Mouse (Mus musculus): ENCODE results near the gene Kcng3. TPM values are rescaled to one million over a fixed set of nuclear protein-coding genes. Genes with fewer than 3 reads are reported as not detected.

The Kcng3 gene
- total RNA-seq, 2 experiments from 2014 or later: not detected

GRCm38 (mm10) chr17:83630787-83631678, 662 bp downstream of the Kcng3 start:
- DNase-seq (ENCODE audit: low spot score): no peak

GRCm38 (mm10) chr17:83613907-83614306, 17.8 kb downstream of the Kcng3 start:
- DNase-seq (ENCODE audit: low spot score): no peak

GRCm38 (mm10) chr17:83609532-83609931, 22.2 kb downstream of the Kcng3 start:
- DNase-seq (ENCODE audit: low spot score): no peak

DNA sequence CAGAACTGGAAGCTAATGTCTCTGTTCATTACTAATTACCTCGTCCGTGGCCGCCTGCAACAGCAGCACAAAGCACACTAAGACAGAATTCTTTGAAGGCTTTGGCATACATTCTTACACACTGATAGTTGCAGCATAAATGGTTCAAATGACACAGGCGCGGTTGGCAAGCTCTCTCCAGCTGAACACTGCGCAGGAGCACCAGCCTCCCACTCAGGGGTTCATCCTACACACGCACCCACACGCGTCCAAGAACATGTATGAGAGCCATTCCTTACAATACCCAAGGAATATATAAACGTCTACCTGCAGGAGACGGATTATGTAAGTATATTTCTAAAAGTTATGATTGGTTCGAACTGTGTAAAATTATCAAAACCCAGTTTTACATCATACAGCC, 30.7 kb downstream of the Kcng3 start:
- DNase-seq (ENCODE audit: low spot score): no peak

DNA sequence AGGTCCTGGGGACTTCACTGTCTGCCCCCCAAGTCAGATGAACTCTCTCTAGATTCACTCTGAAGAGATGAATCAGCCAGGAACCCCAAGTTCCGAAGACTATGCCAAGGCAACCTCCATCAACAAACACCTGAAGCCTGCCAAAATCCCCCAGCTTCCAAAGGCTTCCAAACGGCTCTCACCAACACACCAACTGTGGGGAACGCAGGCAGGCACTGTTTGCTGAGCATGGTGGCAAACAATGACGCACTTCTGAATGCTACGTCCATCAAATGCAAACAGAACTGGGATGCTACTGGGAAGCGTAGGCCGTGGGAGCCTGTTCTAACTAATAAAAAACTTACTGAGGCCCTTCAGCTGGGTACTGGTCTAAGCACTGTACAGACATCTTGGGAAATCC, 35.7 kb downstream of the Kcng3 start:
- DNase-seq (ENCODE audit: low spot score): no peak

DNA sequence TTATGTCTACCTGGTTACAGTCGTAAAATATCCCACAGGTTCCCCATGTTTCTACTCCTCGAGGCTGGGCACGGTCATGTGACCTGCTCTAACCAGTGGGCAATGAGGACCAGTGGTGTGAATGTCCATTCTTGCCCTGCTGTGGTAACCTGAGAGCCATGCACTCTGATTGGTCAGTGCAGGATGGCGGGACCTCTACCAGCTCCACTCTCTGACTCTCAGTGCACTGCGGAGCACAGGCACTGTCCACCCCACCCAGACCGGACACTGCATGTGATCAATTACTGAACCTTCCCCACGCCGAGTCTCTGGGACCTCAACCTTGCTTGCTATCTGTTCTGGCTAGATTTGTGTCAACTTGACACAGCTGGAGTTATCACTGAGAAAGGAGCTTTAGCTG, 37.2 kb downstream of the Kcng3 start:
- DNase-seq (ENCODE audit: low spot score): no peak

DNA sequence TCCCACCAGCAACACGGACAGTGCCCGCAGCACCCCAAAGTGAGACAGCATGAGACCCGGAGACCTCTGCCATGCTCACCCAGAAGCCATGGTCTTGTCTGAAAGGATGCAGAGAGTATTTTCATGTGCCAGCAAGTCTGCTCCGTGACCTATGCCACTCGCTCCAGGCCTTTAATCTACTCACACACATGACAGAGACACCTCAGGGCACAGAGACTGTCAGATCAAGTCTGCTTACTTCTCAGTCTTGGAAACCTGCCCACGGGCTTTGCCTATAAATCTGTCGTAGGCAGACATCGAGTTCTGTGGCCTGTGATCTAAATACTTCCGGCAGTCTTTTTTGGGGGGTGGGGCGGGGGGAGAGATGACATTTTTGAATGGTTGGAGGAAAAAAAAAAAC, 38.3 kb downstream of the Kcng3 start:
- DNase-seq (ENCODE audit: low spot score): no peak

DNA sequence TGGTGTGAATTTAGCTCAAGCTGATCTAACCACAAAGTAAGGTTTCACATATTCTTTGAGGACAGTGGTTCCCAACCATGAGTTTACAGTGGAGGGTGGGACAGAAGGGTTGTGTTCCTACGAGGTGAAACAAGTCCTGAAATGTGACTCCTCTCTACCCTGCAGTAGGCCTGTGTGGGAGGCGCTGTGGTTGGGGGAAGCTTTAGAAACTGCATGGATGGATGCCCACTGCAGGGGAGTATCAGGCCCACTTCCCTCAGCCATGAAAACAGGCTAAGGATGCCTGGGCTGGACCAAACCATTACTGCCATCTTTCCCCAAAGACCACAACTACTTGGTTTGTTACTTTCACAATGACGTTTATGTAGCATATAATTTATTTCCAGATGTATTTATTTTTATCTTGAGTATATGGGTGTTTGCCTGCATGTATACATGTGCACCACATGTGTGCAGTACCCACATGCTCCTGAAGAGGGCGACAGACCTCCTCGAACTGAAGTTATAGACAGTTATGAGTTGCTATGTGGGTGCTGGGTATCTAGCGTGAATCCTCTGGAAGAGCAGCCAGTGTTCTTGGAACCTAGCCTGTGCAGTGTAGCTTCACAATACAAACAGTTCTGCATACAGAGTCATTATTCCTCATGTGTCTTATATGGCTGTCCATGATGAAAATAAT, 42.9 kb downstream of the Kcng3 start:
- DNase-seq (ENCODE audit: low spot score): no peak

GRCm38 (mm10) chr17:83587731-83588130, 44.0 kb downstream of the Kcng3 start:
- no peak for DNase-seq (ENCODE audit: low spot score)

DNA sequence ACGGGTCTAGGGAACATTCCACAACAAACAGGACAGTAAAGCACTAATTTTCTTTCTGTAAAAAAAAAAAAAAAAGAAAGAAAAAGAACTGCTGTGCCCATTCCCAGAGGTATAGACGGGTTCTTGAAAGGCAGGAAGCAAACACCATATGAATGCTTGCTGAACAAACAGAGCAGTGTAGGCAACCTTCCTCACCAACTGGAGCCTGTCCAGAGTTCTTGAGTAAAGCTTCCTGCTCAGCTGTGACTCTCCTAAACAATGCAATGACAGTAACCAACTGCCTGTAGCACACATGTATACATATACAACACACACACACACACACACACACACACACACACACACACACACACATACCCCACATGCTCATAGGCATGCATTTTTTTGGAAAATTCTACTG, 49.1 kb downstream of the Kcng3 start:
- no peak for DNase-seq (ENCODE audit: low spot score)

GRCm38 (mm10) chr17:83580734-83581133, 51.0 kb downstream of the Kcng3 start:
- no peak for DNase-seq (ENCODE audit: low spot score)

DNA sequence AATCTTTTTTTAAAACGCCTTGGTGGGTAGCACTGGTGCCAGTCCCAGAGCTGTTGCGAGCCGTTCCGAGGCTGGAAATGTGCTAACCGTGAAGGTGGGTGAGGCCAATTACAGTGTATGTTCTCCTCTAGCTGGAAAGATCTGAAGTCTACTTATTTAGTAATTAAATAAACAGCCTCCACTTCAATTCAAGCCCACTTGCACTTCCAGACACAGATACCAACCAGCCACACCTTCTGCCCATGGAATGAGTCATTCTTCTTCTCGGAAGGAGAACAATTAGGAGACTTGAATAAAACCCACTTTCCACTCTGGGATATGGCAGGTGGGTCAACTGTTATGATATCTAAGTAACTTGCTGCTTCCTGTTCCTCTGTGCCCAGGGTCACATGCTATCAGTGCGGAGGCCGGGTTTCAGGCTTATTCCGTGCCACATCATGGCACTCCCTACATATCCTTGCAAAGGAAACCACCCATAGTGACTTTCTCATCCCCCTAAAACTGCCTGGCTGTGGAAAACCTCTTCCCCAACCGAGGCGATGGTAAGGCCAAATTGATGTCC, 54.8 kb downstream of the Kcng3 start:
- no peak for DNase-seq (ENCODE audit: low spot score)

GRCm38 (mm10) chr17:83574615-83575014, 57.1 kb downstream of the Kcng3 start:
- DNase-seq (ENCODE audit: low spot score): no peak

GRCm38 (mm10) chr17:83573128-83573527, 58.6 kb downstream of the Kcng3 start:
- no peak for DNase-seq (ENCODE audit: low spot score)

DNA sequence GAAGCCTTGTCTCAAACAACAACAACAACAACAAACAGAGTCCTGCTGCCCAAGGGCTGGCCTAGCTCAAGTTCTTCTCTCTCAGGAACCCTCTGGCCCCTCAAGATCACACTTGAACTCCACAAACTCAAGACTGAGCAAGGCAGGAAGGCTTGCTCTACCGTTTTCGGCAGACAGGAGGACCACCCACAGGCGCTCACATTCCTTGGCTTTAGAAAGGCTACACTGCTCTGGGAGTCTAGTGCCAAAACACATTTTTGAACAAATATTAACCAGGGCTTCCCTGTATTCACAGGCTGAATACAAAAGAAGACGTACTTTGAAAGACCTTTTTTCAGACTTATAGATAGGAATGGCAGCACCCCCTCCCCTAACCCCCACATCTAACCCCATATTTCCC, 59.3 kb downstream of the Kcng3 start:
- DNase-seq (ENCODE audit: low spot score): no peak

GRCm38 (mm10) chr17:83567375-83567774, 64.3 kb downstream of the Kcng3 start:
- no peak for DNase-seq (ENCODE audit: low spot score)

- no peak for DNase-seq (ENCODE audit: low spot score)
Observed at GRCm38 (mm10) chr17:83565506-83565905, 66.2 kb downstream of the Kcng3 start.

- no peak for DNase-seq (ENCODE audit: low spot score)
Observed at GRCm38 (mm10) chr17:83564119-83564820, 67.4 kb downstream of the Kcng3 start.

DNA sequence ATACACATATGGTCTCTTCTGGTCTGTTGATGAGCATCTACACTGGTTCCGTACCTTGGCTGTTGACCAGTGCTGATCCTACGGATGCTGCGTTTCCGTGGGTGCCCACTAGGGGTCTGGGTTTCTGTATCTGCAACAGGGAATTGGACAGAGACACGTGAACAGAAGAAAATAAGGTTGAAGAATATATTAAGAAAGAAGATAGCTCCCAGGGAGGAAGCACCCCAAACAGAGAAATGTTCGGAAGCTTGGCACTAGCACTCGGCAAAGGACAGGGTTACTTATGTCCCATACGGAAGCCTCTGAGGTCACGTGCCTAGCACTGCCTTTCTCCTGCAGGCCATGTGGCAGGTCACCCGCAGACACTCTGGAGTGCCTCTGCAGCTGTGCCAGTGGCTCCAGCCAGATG, 68.0 kb downstream of the Kcng3 start:
- DNase-seq (ENCODE audit: low spot score): peak; percentile 15

GRCm38 (mm10) chr17:83562153-83563010, 69.3 kb downstream of the Kcng3 start:
- no peak for DNase-seq (ENCODE audit: low spot score)

- DNase-seq (ENCODE audit: low spot score): no peak
Observed at GRCm38 (mm10) chr17:83559081-83559480, 72.6 kb downstream of the Kcng3 start.

Measured in gastrocnemius, adult 18-20 months (tissue).